1 mouse cellular context compared by ENCODE assay signal in genomic region chr7:127290142-127290541, GRCm38 (mm10).
TF ChIP-seq lines count a peak whose summit lies in the region.

No protein-coding gene starts in this region.

TF ChIP-seq in CH12.LX, 34 proteins besides CTCF, POLR2A, EP300 and RAD21:
- TF ChIP-seq RCOR1 (conservative IDR thresholded peaks at IDR 0.05; ENCODE audit: low read depth, low read length): peak; percentile 79
- TF ChIP-seq SIN3A (IDR thresholded peaks at IDR 0.05; ENCODE audit: low read length): peak; percentile 66; the same call in 1 of the 2 replicates
- no peak for TF ChIP-seq USF1 (IDR thresholded peaks at IDR 0.05; ENCODE audit: low read depth, low read length)
- peak; percentile 72 for TF ChIP-seq MAZ (IDR thresholded peaks at IDR 0.05; ENCODE audit: low read depth, low read length)
- no peak for TF ChIP-seq MXI1 (IDR thresholded peaks at IDR 0.05; ENCODE audit: low read depth, low read length)
- TF ChIP-seq SMC3 (IDR thresholded peaks at IDR 0.05; ENCODE audit: low read depth, low read length): no peak
- peak; percentile 17 for TF ChIP-seq HCFC1 (IDR thresholded peaks at IDR 0.05; ENCODE audit: low read depth, low read length)
- no peak; the same call in 1 of the 2 replicates for TF ChIP-seq MYC (IDR thresholded peaks at IDR 0.05; ENCODE audit: low read depth, low read length)
- TF ChIP-seq MAX (IDR thresholded peaks at IDR 0.05; ENCODE audit: low read length): peak; percentile 53; the same call in 1 of the 2 replicates
- peak; percentile 92 for TF ChIP-seq TCF12 (IDR thresholded peaks at IDR 0.05; ENCODE audit: low read depth, low read length)
- no peak for TF ChIP-seq GABPA (IDR thresholded peaks at IDR 0.05; ENCODE audit: insufficient replicate concordance, low read depth, low read length)
- 0 out of 2 replicates have a peak, but pooled peaks have one; percentile 26 for TF ChIP-seq NELFE (IDR thresholded peaks at IDR 0.05; ENCODE audit: low read depth, low read length)
- TF ChIP-seq MEF2A (IDR thresholded peaks at IDR 0.05; ENCODE audit: borderline replicate concordance, low read depth, low read length): peak; percentile 54; the same call in 1 of the 2 replicates
- no peak for TF ChIP-seq TBP (conservative IDR thresholded peaks at IDR 0.05; ENCODE audit: low read depth, low read length)
- TF ChIP-seq MAFK (IDR thresholded peaks at IDR 0.05; ENCODE audit: insufficient replicate concordance, low read length): no peak; the same call in 1 of the 2 replicates
- 0 out of 2 replicates have a peak, but pooled peaks have one; percentile 37 for TF ChIP-seq ELF1 (IDR thresholded peaks at IDR 0.05; ENCODE audit: low read depth, low read length)
- TF ChIP-seq JUND (conservative IDR thresholded peaks at IDR 0.05; ENCODE audit: low read depth, low read length): 0 out of 2 replicates have a peak, but pooled peaks have one; percentile 59
- TF ChIP-seq ZC3H11A (IDR thresholded peaks at IDR 0.05; ENCODE audit: low read depth, low read length): no peak
- peak; percentile 88 for TF ChIP-seq IRF4 (IDR thresholded peaks at IDR 0.05; ENCODE audit: low read depth, low read length)
- peak; percentile 39; the same call in 1 of the 2 replicates for TF ChIP-seq JUN (IDR thresholded peaks at IDR 0.05; ENCODE audit: insufficient read depth, low read depth, low read length)
- TF ChIP-seq KAT2A (IDR thresholded peaks at IDR 0.05; ENCODE audit: insufficient replicate concordance, low read length): no peak
- TF ChIP-seq ETS1 (conservative IDR thresholded peaks at IDR 0.05; ENCODE audit: low read depth, low read length): peak; percentile 96
- peak; percentile 20; the same call in 1 of the 2 replicates for TF ChIP-seq ZMIZ1 (IDR thresholded peaks at IDR 0.05; ENCODE audit: low read depth, low read length)
- no peak for TF ChIP-seq E2F4 (IDR thresholded peaks at IDR 0.05; ENCODE audit: insufficient replicate concordance, low read depth, low read length)
- peak; percentile 59; the same call in 1 of the 2 replicates for TF ChIP-seq BHLHE40 (IDR thresholded peaks at IDR 0.05; ENCODE audit: low read depth, low read length)
- no peak for TF ChIP-seq ZNF384 (IDR thresholded peaks at IDR 0.05; ENCODE audit: low read depth, low read length)
- no peak for TF ChIP-seq USF2 (conservative IDR thresholded peaks at IDR 0.05; ENCODE audit: low read depth, low read length)
